Mouse (Mus musculus): ENCODE measurements around the gene Ndufaf2.

DNA sequence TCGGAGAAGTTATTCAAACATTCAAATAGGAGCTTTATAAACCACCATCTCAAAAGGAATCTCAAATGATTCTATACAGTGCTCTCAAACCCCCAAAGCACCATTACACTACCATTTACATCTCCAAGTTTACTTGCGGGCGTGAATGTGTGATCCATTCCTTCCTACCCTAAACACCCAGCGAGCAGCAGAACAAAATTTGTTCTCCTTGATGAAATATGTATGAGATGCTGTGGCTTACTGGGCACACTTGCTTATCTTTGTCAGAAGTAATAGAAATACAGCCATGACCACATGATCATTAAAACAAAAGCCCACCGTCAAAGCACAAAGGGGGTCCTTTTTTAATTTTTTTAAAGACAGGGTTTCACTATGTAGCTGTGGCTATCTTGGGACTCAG is 44.9 kb downstream of the Ndufaf2 start:
- TF ChIP-seq CTCF (IDR thresholded peaks at IDR 0.05; ENCODE audit: low read depth) (no peak), EP300 (IDR thresholded peaks at IDR 0.05; ENCODE audit: low read depth) (no peak)
